Mouse (Mus musculus): Measurements from ENCODE around the gene Pcdh9.

The Pcdh9 gene

GRCm38 (mm10) chr14:93561577-93561976 is 328.9 kb downstream of the Pcdh9 start:
- no peak for DNase-seq (ENCODE audit: low read depth)

- no peak for DNase-seq (ENCODE audit: low read depth)
Measured at GRCm38 (mm10) chr14:93553771-93554170, 336.7 kb downstream of the Pcdh9 start.

- no peak for DNase-seq (ENCODE audit: low read depth)
Measured at GRCm38 (mm10) chr14:93545575-93545974, 344.9 kb downstream of the Pcdh9 start.

DNA sequence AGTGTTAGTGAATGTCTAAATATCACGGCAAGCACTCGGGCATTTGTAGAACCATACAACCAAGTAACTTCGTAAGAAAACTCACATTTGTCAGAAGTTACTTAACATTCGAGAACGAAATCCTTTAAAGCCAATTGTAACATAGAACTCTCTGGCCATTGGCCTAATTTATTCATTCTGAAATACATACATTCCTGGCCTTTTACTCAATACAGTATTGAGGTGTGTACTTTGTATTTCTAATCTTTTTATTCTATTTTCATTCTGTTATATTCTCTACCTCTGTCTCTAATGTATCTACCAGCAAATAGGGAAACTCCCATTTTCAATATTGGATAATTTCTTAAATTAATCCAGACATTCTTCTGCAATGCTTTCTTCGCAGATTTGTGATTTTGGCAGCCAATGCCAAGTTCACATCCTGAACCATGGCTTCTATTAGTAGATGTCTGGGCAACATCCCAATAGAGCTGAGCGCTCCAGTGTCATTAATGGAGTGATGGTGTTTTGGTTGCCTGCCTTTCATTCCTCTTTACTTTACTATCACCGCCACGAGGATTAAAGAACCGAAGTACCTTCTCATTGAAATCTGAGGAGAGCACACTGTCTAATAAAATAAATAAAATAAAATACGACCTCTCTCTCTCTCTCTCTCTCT is 346.4 kb downstream of the Pcdh9 start:
- DNase-seq (ENCODE audit: low read depth): no peak

DNA sequence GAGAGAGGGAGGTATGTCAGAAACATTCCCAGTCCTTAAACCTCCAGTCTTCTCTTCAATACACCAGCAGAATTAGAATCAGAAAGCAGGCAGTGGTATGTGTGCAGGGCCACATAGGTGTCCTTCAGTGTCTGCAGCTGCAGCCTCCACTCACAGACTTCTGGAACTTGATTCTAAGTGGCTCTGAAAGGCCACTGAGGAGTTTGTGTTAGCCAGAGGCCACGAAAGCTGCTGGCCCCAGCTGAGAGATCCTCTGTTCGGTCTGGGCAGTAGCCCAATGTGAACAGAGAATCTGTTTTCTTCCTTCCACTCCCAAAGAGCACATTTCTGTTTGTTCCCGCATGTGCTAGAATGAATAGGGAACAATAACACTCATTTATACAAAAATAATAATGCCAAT is 346.9 kb downstream of the Pcdh9 start:
- no peak for DNase-seq (ENCODE audit: low read depth)

DNA sequence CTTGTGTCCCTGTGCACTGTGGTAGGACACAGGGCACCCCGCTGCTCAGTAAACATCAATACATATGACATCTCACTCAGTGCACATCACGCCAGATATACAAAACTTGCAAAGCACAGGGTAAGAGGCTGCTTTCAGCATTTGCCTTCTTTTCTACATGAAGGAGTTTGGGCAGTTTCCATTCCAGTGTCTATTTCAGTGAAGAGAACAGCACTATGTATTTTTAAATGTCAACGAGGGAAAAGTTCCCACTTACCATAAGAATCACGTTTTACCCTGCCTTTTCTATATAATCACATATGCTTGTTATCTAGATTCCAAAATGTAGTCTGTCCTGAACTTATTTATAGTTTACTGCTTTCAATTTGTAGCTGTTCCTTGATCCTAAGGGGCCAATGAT is 355.6 kb downstream of the Pcdh9 start:
- DNase-seq (ENCODE audit: low read depth): no peak

DNA sequence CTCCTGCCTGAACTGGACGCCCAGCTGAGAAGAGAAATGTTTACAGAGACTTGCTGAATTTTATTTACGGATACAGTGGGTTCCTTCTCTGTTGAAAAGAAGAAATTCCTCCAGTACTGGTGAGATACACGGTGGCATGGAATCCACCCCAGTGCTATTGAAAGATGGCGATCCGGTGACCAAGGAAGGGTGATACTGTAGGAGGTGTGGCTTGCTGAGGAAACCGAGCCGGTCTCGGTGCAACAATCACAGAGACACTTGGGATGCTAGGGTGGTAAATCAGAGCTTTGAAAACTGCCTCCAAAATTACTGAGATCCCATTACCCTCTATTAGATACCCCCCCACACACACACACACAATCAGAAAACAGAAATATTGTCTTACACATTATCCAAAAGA is 367.0 kb downstream of the Pcdh9 start:
- DNase-seq (ENCODE audit: low read depth): no peak

GRCm38 (mm10) chr14:93520166-93520565 is 370.3 kb downstream of the Pcdh9 start:
- no peak for DNase-seq (ENCODE audit: low read depth)

DNA sequence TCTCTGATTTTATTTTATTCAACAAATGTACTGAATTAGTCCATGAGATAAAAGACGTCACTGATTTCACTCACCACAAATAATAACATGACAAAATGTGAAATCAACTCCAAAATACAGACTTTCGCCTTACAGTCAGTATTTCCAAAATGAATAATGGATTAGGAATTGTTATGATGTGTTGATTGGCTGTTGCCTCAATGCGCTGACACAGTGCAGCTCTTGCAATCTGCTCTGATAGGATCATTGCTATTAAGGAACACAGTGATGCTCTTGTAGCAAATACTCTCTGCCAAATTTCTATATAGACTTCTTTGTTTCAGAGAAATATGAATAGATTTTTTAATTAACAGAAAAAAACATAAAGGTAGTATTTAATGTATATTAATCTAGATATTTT is 373.8 kb downstream of the Pcdh9 start:
- DNase-seq (ENCODE audit: low read depth): no peak

DNA sequence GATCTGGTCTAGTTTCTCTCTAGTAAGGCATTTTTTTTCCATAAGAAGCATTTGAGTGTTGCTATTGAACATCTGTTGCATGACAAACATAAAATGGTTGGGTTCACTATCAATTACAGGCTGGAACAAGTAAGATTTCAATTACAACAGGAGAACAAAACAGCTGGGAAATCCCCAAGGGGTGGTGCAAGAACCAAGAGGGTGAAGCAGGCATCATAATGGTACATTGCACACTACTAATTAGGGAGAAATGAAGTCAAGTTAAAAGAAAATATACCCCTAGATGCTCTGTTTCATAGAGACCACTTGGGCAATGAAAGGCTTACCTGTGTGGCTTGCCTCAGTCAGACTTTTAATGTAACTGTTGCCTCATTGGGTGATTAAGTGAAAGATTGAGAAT is 384.4 kb downstream of the Pcdh9 start:
- no peak for DNase-seq (ENCODE audit: low read depth)

DNA sequence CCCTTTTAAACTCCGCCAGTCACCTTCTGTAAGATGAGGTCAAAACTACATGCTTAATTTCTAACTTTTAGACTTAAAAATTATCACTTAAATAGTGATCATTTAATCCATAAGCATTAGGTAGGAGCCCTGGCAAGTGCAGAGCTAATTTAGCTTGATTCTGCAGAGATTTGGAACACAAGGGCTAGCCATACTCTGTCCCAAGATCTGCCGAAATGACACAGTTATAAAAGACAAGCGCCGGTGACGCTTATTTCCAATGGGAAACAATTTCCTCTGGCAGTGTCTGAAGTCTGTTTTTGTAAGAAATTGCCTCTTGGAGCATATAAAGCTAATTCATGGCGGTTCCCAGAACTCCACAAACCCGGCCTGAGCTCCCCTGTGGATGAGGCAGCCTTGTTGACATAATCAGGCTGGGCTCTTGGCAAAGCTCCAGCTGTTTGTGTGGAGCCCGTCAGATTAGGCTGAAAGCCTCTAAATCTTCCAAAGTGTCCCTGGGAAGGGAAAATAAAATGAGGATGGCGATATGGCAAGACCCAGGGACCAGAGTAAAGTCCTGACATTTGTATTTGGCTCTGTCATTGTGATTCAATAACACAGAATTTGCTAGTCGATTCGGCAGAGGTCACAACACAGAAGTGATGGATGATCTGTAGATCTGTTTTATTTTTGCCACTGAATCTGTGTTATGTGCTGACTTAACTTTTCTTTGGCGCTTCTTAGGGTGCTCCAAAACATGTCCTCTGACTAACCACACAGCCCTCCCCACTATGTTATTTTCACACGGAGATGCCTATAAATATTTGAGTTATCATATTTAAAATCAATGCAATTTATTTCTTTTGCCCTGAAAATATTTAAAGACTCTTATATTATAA is 391.4 kb downstream of the Pcdh9 start:
- DNase-seq (ENCODE audit: low read depth): no peak

DNA sequence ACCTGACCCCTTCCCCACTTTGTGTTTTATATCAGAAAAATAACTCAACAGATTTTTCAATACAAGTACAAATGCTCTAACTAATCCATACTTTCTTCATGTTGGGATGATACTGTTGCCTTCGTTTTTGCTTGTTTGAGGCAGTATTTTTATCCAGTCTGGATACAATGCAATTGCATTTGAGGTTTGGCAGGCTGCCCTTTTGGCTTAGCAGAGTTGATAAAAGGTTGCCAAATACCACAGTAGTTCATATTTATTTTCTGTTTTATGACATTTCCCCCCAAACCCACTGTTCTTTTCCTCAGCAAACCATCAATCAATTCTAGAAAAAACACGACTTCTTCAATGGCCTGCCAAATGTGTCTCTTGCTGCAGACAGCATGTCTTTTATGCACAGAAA is 415.5 kb downstream of the Pcdh9 start:
- no peak for DNase-seq (ENCODE audit: low read depth)

DNA sequence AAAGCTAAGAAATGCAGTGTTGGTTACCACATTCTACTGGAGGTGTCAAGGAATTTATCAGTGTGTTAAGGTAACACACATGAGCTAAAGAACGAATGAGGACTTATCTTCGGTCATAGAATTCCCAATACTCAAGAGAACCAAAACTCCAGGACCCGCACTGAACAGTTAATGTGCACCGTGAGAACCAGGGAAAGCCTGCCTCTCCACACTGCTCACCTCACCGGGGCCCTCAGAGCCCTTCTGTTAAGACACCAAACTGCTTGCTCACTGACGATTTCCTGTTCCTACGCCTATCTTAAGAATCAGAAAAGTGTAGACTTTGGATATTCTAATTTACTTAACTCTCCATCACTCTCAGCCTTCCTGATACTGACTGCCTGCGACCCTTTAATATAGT is 418.0 kb downstream of the Pcdh9 start:
- DNase-seq (ENCODE audit: low read depth): no peak

DNA sequence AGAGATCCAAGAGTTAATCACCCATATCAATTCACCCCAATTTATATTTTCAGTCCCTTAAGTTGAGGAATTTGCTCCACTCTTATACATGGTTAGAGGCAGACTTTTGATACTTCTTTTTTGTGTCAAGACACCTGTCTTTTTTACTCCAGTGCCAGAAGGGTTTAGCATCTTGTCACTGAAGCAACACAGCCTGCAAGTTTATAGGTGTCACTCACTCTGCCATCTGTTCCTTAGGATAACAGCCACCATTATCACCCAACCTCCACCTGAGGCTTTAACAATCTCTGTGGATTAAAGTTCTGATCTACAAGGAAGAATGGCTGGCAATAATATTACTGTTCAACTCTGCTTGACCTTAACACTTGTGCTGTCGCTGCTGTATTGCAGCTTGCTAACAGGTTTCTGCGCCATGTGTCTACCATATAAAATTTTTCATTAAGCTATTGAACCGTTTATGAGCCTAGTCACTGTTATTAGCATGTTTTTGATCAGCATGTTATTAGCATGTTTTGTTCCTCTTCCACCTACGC is 427.1 kb downstream of the Pcdh9 start:
- no peak for DNase-seq (ENCODE audit: low read depth)

GRCm38 (mm10) chr14:93450930-93451665 is 439.4 kb downstream of the Pcdh9 start:
- no peak for DNase-seq (ENCODE audit: low read depth)

- no peak for DNase-seq (ENCODE audit: low read depth)
Measured at GRCm38 (mm10) chr14:93441852-93442251, 448.6 kb downstream of the Pcdh9 start.

DNA sequence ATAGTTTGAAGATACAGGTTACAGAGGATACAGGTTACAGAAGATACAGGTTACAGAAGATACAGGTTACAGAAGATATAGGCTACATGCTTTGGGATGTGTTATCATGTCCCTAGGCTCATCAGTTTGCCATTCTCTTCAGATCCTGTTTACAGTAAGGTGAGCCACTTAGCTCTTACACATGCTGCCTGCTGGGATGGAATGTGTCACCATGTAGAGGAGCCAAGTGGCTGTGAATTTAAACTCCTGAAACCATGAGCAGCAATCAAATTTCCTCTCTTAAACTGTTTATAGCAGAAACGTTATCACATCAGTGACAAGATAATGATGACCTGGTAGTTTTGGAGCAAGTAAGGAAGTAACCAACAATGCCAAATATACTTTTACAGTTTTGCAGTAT is 453.3 kb downstream of the Pcdh9 start:
- no peak for DNase-seq (ENCODE audit: low read depth)

- no peak for DNase-seq (ENCODE audit: low read depth)
Measured at GRCm38 (mm10) chr14:93416752-93417151, 473.7 kb downstream of the Pcdh9 start.

DNA sequence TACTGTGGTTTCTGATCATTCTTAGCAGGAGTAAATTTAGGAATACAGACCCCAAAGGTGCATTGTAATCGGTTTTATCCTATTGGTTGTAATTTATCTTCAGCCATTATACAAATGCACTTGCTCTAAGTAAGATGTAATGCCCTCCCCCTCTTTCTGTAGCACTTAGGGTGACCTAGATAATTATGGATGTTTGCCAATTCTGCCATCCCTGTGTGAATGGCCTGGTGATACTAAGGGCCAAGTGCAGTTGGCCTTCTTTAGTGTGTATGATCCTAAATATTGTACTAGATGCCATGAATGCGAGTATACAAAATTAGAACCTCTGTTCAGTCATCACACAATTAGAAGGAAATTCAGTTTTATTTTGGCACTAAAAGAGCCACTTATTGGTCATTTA is 475.0 kb downstream of the Pcdh9 start:
- no peak for DNase-seq (ENCODE audit: low read depth)

DNA sequence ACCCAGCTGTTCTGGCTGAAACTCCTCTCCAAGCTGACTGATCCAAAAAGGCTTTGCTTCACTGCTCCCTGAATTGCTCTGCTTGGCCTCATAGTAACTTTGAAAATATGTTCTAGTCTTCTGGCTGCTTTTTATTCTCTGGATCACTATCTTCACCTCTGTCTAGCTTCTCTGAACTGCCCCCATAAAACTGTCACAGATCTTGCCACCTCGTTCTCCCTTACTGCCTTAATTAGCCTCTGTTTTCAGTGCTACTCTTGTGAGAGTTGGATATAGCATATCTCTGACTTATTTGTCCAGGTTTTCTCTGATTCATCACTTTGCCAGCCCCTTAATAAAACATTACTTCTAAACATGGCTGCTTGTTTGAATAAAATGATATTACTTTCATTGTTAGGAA is 481.2 kb downstream of the Pcdh9 start:
- DNase-seq (ENCODE audit: low read depth): no peak

- no peak for DNase-seq (ENCODE audit: low read depth)
Measured at GRCm38 (mm10) chr14:93407747-93408146, 482.7 kb downstream of the Pcdh9 start.

DNA sequence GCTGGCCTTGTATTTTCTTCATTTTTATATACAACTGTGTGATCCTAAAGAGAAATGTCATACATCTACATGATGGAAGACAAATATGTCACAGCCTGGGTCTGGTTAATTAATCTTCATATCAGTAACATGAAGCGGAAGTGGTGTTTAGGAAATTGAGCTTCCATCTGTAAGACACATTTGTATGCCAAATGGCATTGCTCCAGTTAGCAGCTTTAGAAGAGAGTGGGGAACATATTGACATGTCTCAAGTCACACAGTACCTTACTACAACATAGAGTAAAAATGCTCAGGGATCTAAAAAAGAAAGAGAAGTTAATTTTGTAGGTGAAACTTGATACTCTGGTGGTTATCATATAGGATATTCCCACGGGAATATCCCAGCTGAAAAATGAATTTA is 505.4 kb downstream of the Pcdh9 start:
- DNase-seq (ENCODE audit: low read depth): no peak

DNA sequence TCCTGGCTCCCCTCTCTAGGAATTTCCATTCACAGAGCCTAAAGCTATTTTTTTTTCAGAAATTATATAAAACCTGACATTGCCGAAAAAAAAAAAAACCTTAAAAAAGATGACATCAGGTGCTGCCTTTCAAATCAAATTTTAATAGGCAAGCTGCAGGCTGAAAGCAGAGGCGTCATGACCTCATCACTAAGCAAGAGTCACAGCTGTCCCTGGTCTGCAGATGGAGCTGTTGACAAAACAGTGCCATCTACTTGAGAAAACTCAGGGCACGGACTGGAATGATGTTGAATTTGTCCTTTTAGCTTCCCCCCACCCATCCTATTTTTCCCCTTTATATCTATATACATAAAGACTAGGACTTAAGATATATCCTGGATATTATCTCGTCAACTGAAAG is 509.3 kb downstream of the Pcdh9 start:
- DNase-seq (ENCODE audit: low read depth): no peak
